Mouse (Mus musculus) cortical plate, adult 2 months (tissue): ENCODE results near the gene Spock1. TPM values are rescaled to one million over a fixed set of nuclear protein-coding genes. Genes with fewer than 3 reads are reported as not detected.
A peak's percentile ranks its signal among the peaks of the same experiment; 100 is the strongest.

Experiments used
- H3K27ac ChIP-seq: fragments of 200-500 bp; 2 replicates; pipeline ENCODE4 v1.5.1; 2012; ENCODE audit warnings: low read length, control low read depth, inconsistent platforms; ENCODE audit not compliant: insufficient read depth
- H3K4me1 ChIP-seq: fragments of 200-500 bp; 2 replicates; pipeline ENCODE4 v1.6.1; 2011; ENCODE audit warnings: low read length; ENCODE audit not compliant: control insufficient read depth, insufficient read depth
- H3K4me3 ChIP-seq: fragments of 200-500 bp; 2 replicates; pipeline ENCODE4 v1.5.1; 2011; ENCODE audit warnings: mild to moderate bottlenecking, low read length, control low read depth; ENCODE audit not compliant: insufficient read depth
- CTCF ChIP-seq: fragments of 200-500 bp; IDR thresholded peaks from 2 replicates; pipeline ENCODE4 v1.5.1; 2011; ENCODE audit warnings: mild to moderate bottlenecking, control low read depth, low read length; ENCODE audit not compliant: insufficient read depth; ENCODE audit errors: extremely low read depth
- POLR2A ChIP-seq: fragments of 200-500 bp; IDR thresholded peaks from 2 replicates; pipeline ENCODE4 v1.6.1; 2011; ENCODE audit warnings: mild to moderate bottlenecking, low read length, control low read depth; ENCODE audit not compliant: insufficient read depth; ENCODE audit errors: extremely low read depth
- polyA plus RNA-seq: library from polyadenylated mRNA; depleted of rRNA; stranded (reverse); fragments of >200 nt; gene quantifications from 2 replicates; pipeline ENCODE4 v1.2.3, GENCODE M21; 2012; rRNA removed

Gene Spock1
- polyA plus RNA-seq = 124 and 125 TPM in 2 replicates

- TF ChIP-seq POLR2A (peak; percentile 36; the same call in 1 of the 2 replicates), CTCF (peak; percentile 65)
- H3K4me3 ChIP-seq = peak within 1 kb of the TSS; percentile 95
- peak within 1 kb of the TSS; percentile 78 for H3K27ac ChIP-seq
- peaks cover 4% of the 10 kb centered on the region for H3K4me1 ChIP-seq
Measured at GRCm38 (mm10) chr13:57908266-57908582, at the start of gene Spock1. Spock1 (minus strand) TSS chr13:57908332.

- TF ChIP-seq POLR2A (no peak), CTCF (no peak)
- H3K27ac ChIP-seq = peak overlapping the region; percentile 55
Measured at GRCm38 (mm10) chr13:57950091-57950490, 42.0 kb upstream of the Spock1 start.

DNA sequence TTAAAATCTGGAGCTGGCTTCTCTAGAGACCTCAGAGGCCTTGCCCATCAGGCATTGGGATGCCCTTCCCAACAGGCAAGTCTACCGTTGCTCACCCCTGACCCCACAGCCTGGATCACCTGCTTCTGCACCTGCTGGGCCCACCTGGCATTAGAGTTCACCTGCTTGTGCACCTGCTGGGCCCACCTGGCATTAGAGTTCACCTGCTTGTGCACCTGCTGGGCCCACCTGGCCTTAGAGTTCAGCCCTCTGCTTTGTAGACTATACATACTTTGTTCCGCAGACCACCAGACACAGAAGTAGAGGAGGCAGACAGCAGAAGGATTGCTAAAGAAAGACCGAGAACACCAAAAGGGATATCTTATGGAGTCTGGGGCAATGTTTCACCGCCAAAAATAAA, 41.4 kb upstream of the Spock1 start:
- TF ChIP-seq POLR2A = no peak
- no peak for TF ChIP-seq CTCF
- H3K4me1 ChIP-seq = peaks cover 5% of the 10 kb centered on the region; the same call in 1 of the 2 replicates
- H3K4me3 ChIP-seq = no peak overlapping the region
- peak overlapping the region; percentile 86 for H3K27ac ChIP-seq

More at GRCm38 (mm10) chr13:57950091-57950490, 42.0 kb upstream of the Spock1 start:
- Histone ChIP-seq H3K4me3 (no peak overlapping the region), H3K4me1 (peaks cover 5% of the 10 kb centered on the region; the same call in 1 of the 2 replicates)

DNA sequence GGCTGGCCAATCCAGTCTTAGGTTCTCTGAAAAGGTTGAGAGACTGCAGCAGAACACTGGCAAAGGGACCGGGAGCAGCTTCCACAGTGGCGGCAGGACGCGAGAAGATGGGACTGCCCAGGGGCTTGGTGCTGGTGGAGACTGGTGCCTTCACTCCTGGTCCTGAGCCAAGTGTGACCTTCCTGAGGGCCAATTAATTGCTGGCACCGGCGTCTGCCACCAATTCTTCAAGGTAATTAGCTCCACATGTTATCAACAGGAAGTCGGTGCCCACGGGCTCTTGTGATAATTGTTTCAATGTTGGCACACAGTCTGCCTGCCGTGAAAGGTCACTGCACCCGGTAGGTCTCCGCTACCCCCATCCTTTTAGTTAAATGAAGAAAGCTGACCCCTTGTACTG, 37.1 kb upstream of the Spock1 start:
- Histone ChIP-seq H3K27ac (no peak overlapping the region), H3K4me3 (no peak overlapping the region), H3K4me1 (peaks cover 2% of the 10 kb centered on the region; the same call in 1 of the 2 replicates)
- no peak for TF ChIP-seq CTCF
- TF ChIP-seq POLR2A = no peak

GRCm38 (mm10) chr13:57944434-57944833, 36.3 kb upstream of the Spock1 start:
- Histone ChIP-seq H3K27ac (no peak overlapping the region), H3K4me3 (no peak overlapping the region), H3K4me1 (peaks cover 1% of the 10 kb centered on the region; the same call in 1 of the 2 replicates)
- TF ChIP-seq CTCF (no peak), POLR2A (no peak)

GRCm38 (mm10) chr13:57943900-57944299, 35.8 kb upstream of the Spock1 start:
- H3K4me1 ChIP-seq = no peaks in the 10 kb centered on the region
- H3K4me3 ChIP-seq = no peak overlapping the region
- no peak overlapping the region for H3K27ac ChIP-seq
- TF ChIP-seq CTCF = no peak
- no peak for TF ChIP-seq POLR2A

DNA sequence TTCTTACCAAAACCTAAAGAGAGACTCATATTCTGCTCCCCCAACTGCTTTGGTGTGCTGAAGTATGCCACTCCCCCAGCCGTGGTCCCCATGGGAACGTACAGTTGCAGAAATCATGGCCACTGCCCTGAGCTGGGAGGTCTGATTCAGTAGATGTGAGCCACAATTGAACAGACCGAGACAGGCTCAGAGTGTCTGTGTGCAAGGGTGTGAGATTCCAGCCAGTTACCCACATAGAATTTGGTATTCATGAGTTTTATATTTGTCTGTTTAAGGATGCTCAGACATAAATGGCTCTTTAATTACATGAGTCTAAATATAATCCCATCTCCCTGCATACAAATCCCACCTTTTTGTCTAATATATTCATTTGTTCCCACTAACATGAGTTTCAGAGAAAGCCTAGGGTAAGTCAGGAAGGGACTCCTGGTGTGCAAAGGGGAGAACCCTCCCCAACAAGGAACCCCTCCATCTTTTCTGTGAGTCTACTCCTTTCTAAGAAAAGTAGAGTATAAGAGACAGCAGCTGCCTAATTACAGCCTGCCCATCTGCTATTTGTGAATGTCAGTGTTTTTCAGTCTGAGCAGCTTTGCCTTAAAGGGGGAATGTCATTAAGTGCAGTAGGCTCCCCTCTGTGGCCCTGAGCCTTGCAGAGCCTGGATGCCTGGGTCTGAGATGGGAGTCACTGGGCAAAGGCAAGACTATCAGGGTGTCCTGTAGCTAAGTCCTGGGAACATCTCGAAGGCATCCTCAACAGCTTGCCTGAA, 29.5 kb upstream of the Spock1 start:
- TF ChIP-seq POLR2A (no peak), CTCF (no peak)
- Histone ChIP-seq H3K4me3 (no peak overlapping the region), H3K27ac (no peak overlapping the region), H3K4me1 (peaks cover 2% of the 10 kb centered on the region; the same call in 1 of the 2 replicates)

- H3K4me3 ChIP-seq = no peak overlapping the region
- H3K4me1 ChIP-seq = no peaks in the 10 kb centered on the region
- H3K27ac ChIP-seq = no peak overlapping the region
- TF ChIP-seq CTCF = no peak
- no peak for TF ChIP-seq POLR2A
Measured at GRCm38 (mm10) chr13:57931998-57932397, 23.9 kb upstream of the Spock1 start.

- no peak for TF ChIP-seq CTCF
- TF ChIP-seq POLR2A = no peak
- H3K4me1 ChIP-seq = no peaks in the 10 kb centered on the region
- no peak overlapping the region for H3K4me3 ChIP-seq
- no peak overlapping the region for H3K27ac ChIP-seq
Measured at GRCm38 (mm10) chr13:57931376-57931775, 23.2 kb upstream of the Spock1 start.

GRCm38 (mm10) chr13:57930720-57931119, 22.6 kb upstream of the Spock1 start:
- Histone ChIP-seq H3K4me1 (no peaks in the 10 kb centered on the region), H3K27ac (no peak overlapping the region), H3K4me3 (no peak overlapping the region)
- TF ChIP-seq POLR2A = no peak
- no peak for TF ChIP-seq CTCF
